Mouse (Mus musculus): ENCODE data around the gene Ccnl1. TPM values are rescaled to one million over a fixed set of nuclear protein-coding genes. Genes with fewer than 3 reads are reported as not detected.
A peak's percentile ranks its signal among the peaks of the same experiment; 100 is the strongest.

The Ccnl1 gene
- 101 and 105 TPM in 2 replicates for polyA plus RNA-seq (2014; fragmentation: Nextera tagmentation; extraction: Ambion mirVana)

- Histone ChIP-seq H3K27ac (replicated peaks; ENCODE audit: low read depth, low read length) (peak within 1 kb of the TSS; percentile 100), H3K4me3 (ENCODE audit: low read depth, low read length) (peak within 1 kb of the TSS; percentile 99), H3K4me1 (ENCODE audit: control insufficient read depth, insufficient read depth, low read length) (peaks cover 37% of the 10 kb centered on the region), H3K27me3 (replicated peaks; ENCODE audit: control insufficient read depth, insufficient read depth, low read length) (no peaks in the 10 kb centered on the region), H3K9ac (ENCODE audit: low read depth, low read length) (peak within 1 kb of the TSS; percentile 100), H3K9me3 (ENCODE audit: control insufficient read depth, low read length) (no peaks in the 10 kb centered on the region), H3K4me2 (ENCODE audit: low read depth, low read length) (peak within 1 kb of the TSS; percentile 94), H3K36me3 (ENCODE audit: control insufficient read depth, insufficient read depth, low read length) (peaks cover 32% of the 10 kb centered on the region)
- DNase-seq (ENCODE audit: low spot score) (peak; percentile 97), ATAC-seq (ENCODE audit: low read depth) (peak; percentile 96)
- under 1% methylated on average over 31 of the region's 70 CpGs for WGBS
Observed at GRCm38 (mm10) chr3:65958102-65958839, at the start of gene Ccnl1. Gene Ccnl1 (minus strand): TSS chr3:65958249.

- ATAC-seq (ENCODE audit: low read depth) (no peak), DNase-seq (ENCODE audit: low spot score) (no peak)
- H3K4me3 ChIP-seq (ENCODE audit: low read depth, low read length) = no peak overlapping the region
- no peak overlapping the region for H3K9ac ChIP-seq (ENCODE audit: low read depth, low read length)
- no peaks in the 10 kb centered on the region for H3K36me3 ChIP-seq (ENCODE audit: control insufficient read depth, insufficient read depth, low read length)
- WGBS = 79% methylated on average over 4 of the region's 4 CpGs
- no peak overlapping the region for H3K27ac ChIP-seq (replicated peaks; ENCODE audit: low read depth, low read length)
- no peaks in the 10 kb centered on the region for H3K27me3 ChIP-seq (replicated peaks; ENCODE audit: control insufficient read depth, insufficient read depth, low read length)
- no peaks in the 10 kb centered on the region for H3K9me3 ChIP-seq (ENCODE audit: control insufficient read depth, low read length)
- no peaks in the 10 kb centered on the region for H3K4me1 ChIP-seq (ENCODE audit: control insufficient read depth, insufficient read depth, low read length)
- H3K4me2 ChIP-seq (ENCODE audit: low read depth, low read length) = no peak overlapping the region
Observed at GRCm38 (mm10) chr3:66004989-66005388, 46.9 kb upstream of the Ccnl1 start.

- Histone ChIP-seq H3K36me3 (ENCODE audit: control insufficient read depth, insufficient read depth, low read length) (no peaks in the 10 kb centered on the region), H3K4me2 (ENCODE audit: low read depth, low read length) (no peak overlapping the region), H3K4me3 (ENCODE audit: low read depth, low read length) (no peak overlapping the region), H3K4me1 (ENCODE audit: control insufficient read depth, insufficient read depth, low read length) (no peaks in the 10 kb centered on the region), H3K9ac (ENCODE audit: low read depth, low read length) (no peak overlapping the region), H3K27ac (replicated peaks; ENCODE audit: low read depth, low read length) (no peak overlapping the region), H3K27me3 (replicated peaks; ENCODE audit: control insufficient read depth, insufficient read depth, low read length) (no peaks in the 10 kb centered on the region), H3K9me3 (ENCODE audit: control insufficient read depth, low read length) (no peaks in the 10 kb centered on the region)
- DNase-seq (ENCODE audit: low spot score) = peak; percentile 62
- 0 out of 2 replicates have a peak, but pooled peaks have one; percentile 30 for ATAC-seq (ENCODE audit: low read depth)
- WGBS = 66% methylated on average over 7 of the region's 7 CpGs
Observed at GRCm38 (mm10) chr3:66004220-66004951, 46.3 kb upstream of the Ccnl1 start.

GRCm38 (mm10) chr3:66000400-66000799, 42.4 kb upstream of the Ccnl1 start:
- Histone ChIP-seq H3K36me3 (ENCODE audit: control insufficient read depth, insufficient read depth, low read length) (no peaks in the 10 kb centered on the region), H3K27me3 (replicated peaks; ENCODE audit: control insufficient read depth, insufficient read depth, low read length) (no peaks in the 10 kb centered on the region), H3K4me2 (ENCODE audit: low read depth, low read length) (no peak overlapping the region), H3K9me3 (ENCODE audit: control insufficient read depth, low read length) (no peaks in the 10 kb centered on the region), H3K4me3 (ENCODE audit: low read depth, low read length) (no peak overlapping the region), H3K9ac (ENCODE audit: low read depth, low read length) (no peak overlapping the region), H3K4me1 (ENCODE audit: control insufficient read depth, insufficient read depth, low read length) (no peaks in the 10 kb centered on the region), H3K27ac (replicated peaks; ENCODE audit: low read depth, low read length) (no peak overlapping the region)
- WGBS = 80% methylated on average over 2 of the region's 2 CpGs
- ATAC-seq (ENCODE audit: low read depth) = no peak
- no peak for DNase-seq (ENCODE audit: low spot score)

GRCm38 (mm10) chr3:65997360-65998008, 39.4 kb upstream of the Ccnl1 start:
- no peak for ATAC-seq (ENCODE audit: low read depth)
- Histone ChIP-seq H3K9me3 (ENCODE audit: control insufficient read depth, low read length) (no peaks in the 10 kb centered on the region), H3K27me3 (replicated peaks; ENCODE audit: control insufficient read depth, insufficient read depth, low read length) (no peaks in the 10 kb centered on the region), H3K4me2 (ENCODE audit: low read depth, low read length) (no peak overlapping the region), H3K9ac (ENCODE audit: low read depth, low read length) (no peak overlapping the region), H3K27ac (replicated peaks; ENCODE audit: low read depth, low read length) (no peak overlapping the region), H3K36me3 (ENCODE audit: control insufficient read depth, insufficient read depth, low read length) (no peaks in the 10 kb centered on the region), H3K4me1 (ENCODE audit: control insufficient read depth, insufficient read depth, low read length) (no peaks in the 10 kb centered on the region), H3K4me3 (ENCODE audit: low read depth, low read length) (no peak overlapping the region)
- no peak for DNase-seq (ENCODE audit: low spot score)
- WGBS = 70% methylated on average over 7 of the region's 7 CpGs

GRCm38 (mm10) chr3:65992395-65993340, 34.6 kb upstream of the Ccnl1 start:
- Histone ChIP-seq H3K4me1 (ENCODE audit: control insufficient read depth, insufficient read depth, low read length) (no peaks in the 10 kb centered on the region), H3K4me3 (ENCODE audit: low read depth, low read length) (no peak overlapping the region), H3K9me3 (ENCODE audit: control insufficient read depth, low read length) (no peaks in the 10 kb centered on the region), H3K9ac (ENCODE audit: low read depth, low read length) (no peak overlapping the region), H3K27ac (replicated peaks; ENCODE audit: low read depth, low read length) (no peak overlapping the region), H3K27me3 (replicated peaks; ENCODE audit: control insufficient read depth, insufficient read depth, low read length) (no peaks in the 10 kb centered on the region), H3K36me3 (ENCODE audit: control insufficient read depth, insufficient read depth, low read length) (no peaks in the 10 kb centered on the region), H3K4me2 (ENCODE audit: low read depth, low read length) (no peak overlapping the region)
- DNase-seq (ENCODE audit: low spot score) (no peak), ATAC-seq (ENCODE audit: low read depth) (no peak)
- WGBS = 67% methylated on average over 11 of the region's 11 CpGs

- Histone ChIP-seq H3K4me2 (ENCODE audit: low read depth, low read length) (no peak overlapping the region), H3K9ac (ENCODE audit: low read depth, low read length) (no peak overlapping the region), H3K9me3 (ENCODE audit: control insufficient read depth, low read length) (no peaks in the 10 kb centered on the region), H3K4me1 (ENCODE audit: control insufficient read depth, insufficient read depth, low read length) (no peaks in the 10 kb centered on the region), H3K36me3 (ENCODE audit: control insufficient read depth, insufficient read depth, low read length) (no peaks in the 10 kb centered on the region), H3K27ac (replicated peaks; ENCODE audit: low read depth, low read length) (no peak overlapping the region), H3K27me3 (replicated peaks; ENCODE audit: control insufficient read depth, insufficient read depth, low read length) (no peaks in the 10 kb centered on the region), H3K4me3 (ENCODE audit: low read depth, low read length) (no peak overlapping the region)
- ATAC-seq (ENCODE audit: low read depth) (no peak), DNase-seq (ENCODE audit: low spot score) (peak; percentile 86)
- WGBS = 16% methylated on average over 3 of the region's 3 CpGs
Observed at GRCm38 (mm10) chr3:65990957-65991646, 33.1 kb upstream of the Ccnl1 start.
